Mouse (Mus musculus) cerebellum, postnatal 14 days (tissue): ENCODE results near the gene Shank2.

ENCODE experiments used
- DNase-seq, 2 experiments: peaks; one replicate each; pipeline ENCODE4 v3.0.0; 2021; ENCODE audit warnings: mixed read lengths in 2 of 2

Gene Shank2

DNA sequence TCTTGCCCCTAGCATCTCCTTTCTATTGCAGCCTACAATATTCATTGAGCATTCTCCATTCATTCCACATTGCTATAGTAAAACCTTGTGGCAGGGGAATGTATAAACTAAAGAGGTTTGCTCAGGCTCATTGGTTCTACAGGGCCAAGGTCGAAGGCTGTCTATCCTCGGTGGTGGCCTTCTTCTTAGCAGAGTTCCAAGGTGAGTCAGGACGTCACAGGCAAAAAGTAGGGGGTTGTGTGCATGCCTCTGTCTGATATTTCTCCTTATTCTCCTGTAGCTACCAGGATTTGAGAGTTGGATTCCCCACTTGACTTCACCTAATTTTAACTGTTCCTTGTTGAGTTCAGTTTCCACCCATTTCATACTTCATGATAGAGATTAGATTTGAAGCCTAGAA lies 29.9 kb downstream of the Shank2 start:
- no peak for DNase-seq

- peak in 1 of 2 experiments; percentile 24 for DNase-seq
Observed at GRCm38 (mm10) chr7:144037541-144037940, 35.8 kb downstream of the Shank2 start.

- DNase-seq, result peak; percentile 60 to 68
Observed at GRCm38 (mm10) chr7:144037966-144038669, 36.4 kb downstream of the Shank2 start.

- peak; percentile 6 to 15 for DNase-seq
Observed at GRCm38 (mm10) chr7:144038741-144039140, 37.0 kb downstream of the Shank2 start.

DNA sequence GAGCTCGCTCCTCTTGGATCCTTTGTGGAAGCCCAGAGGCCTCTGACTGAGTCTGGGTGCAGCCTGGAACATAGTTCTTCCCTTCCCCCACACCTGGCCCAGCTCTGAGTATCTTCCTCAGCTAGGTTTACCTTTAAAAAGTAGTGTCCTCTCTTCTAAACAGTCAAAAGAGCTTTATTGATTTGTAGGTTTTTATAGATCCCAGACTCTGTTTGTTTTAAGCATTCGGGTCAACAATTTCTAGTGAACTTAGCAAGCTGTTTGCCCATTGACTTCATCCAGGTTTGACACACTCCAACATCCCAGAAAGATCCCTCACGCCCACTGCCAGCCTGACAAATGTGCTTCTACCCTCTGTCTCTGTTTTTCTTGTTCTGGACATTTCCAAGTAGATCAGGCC lies 38.6 kb downstream of the Shank2 start:
- DNase-seq, result no peak

DNA sequence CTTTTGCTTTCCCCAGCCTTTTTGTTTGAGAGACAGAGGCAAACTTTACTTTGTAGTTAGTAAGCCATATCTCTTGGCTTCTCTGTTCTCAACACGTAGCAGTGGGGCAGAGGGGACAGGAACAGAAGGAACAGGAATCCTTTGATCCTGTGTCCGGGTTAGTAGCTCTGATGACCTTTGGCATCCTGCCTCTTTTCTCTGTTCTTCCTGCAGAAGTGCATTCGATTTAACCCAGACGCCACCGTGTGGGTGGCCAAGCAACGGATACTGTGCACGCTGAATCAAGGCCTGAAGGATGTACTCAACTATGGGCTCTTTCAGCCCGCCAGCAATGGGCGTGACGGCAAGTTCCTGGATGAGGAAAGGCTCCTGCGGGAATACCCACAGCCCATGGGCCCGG lies 50.3 kb downstream of the Shank2 start:
- no peak for DNase-seq

GRCm38 (mm10) chr7:144055188-144055587 lies 53.5 kb downstream of the Shank2 start:
- no peak for DNase-seq

- DNase-seq, result peak in 1 of 2 experiments; percentile 35
Observed at GRCm38 (mm10) chr7:144055702-144056531, 54.2 kb downstream of the Shank2 start.

- DNase-seq, result no peak
Observed at GRCm38 (mm10) chr7:144070162-144070949, 68.6 kb downstream of the Shank2 start.

DNA sequence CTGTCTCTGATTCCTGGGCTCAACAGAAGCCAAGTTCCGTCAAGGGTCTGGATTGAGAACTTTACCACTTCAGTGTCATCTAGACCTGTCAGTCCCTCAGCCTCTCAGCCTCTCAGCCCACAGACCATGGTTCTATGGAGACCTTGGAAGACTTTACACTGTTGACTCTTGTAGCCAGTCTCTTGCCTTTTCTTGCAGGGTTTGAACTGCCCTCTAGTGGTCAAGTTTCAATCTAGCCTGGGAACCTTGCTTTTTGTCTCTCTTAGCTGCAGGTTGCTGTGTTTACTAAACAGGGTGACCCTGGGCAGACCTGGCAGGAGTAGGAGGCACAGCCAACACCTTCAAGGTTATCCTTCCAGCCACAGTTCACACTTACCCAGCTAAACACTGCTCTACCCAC lies 70.5 kb downstream of the Shank2 start:
- DNase-seq, result peak; percentile 56 to 68

DNA sequence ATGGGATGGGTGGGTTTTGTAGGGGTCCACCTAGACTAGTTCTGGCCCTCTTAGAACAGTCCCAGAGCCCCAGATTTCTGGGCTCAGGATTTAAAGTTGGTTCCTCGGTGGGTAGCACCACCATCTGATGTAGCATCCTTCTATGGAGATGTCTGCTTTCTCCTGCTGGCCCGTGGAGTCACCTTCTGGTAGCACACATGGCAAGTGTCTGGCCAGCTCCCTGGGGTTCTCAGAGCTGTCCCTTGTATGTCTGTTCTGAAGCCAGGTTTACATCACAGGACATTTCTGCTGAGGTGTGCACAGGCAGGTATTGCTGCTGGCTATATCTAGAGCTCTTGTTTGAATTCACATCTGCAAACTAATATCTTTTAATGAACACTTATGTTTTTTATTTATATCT lies 71.1 kb downstream of the Shank2 start:
- DNase-seq, result peak; percentile 67 to 69

DNA sequence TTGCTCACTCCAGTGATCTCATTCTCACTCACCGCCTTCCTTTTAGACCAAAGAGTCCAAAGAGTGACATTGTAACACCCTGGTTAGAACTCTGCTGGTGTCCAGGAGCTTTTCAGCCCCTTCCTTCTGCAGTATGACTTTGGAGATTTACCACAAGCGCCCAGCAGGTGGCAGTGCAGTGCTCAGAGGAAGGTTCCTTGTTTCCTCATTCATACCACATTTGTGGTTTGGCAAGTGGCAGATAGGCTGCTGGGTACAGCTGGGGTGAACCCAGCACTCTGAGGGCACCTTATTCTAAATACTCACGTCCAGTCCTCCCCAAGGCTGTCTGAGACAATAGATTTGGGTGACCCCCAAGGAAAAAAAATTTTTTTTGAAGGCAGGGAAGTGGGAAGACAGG lies 73.0 kb downstream of the Shank2 start:
- DNase-seq, result peak; percentile 85 to 92

DNA sequence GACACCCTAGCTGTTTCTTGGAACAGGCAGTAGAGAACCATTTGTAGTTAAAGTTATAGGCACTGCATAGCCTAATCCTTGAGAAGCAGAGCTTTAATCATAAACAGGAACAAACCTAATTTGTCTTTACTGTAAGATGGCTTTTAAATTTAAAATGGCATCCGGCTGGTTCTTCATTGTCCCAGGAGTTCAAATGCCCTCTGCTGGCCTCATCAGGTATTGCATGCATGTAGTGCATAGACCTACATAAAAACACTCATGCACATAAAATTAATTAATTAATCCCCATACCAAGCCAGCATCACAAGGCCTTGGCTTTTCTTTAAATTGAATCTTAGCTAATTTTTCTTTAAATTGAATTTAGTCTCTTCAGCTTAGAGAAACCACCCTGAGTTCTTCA lies 76.9 kb downstream of the Shank2 start:
- DNase-seq, result peak; percentile 48 to 77

DNA sequence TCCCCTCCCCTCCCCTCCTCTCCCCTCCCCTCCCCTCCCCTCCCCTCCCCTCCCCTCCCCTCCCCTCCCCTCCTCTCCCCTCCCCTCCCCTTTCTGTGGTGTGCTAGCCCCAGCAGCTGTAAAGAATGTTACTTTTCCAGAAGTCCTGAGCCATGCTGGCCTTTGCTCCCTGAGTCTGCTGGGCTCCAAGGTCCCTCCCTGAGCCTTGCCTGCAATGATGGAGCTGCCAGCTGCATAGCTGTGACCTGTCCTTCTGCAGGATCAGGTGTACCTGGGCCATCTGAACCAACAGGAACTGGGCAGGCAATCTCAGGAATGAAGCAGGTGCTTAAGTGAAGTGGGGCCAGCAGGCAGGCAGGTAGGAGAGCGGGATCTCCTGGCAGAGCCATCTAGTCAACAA lies 78.1 kb downstream of the Shank2 start:
- DNase-seq, result no peak

DNA sequence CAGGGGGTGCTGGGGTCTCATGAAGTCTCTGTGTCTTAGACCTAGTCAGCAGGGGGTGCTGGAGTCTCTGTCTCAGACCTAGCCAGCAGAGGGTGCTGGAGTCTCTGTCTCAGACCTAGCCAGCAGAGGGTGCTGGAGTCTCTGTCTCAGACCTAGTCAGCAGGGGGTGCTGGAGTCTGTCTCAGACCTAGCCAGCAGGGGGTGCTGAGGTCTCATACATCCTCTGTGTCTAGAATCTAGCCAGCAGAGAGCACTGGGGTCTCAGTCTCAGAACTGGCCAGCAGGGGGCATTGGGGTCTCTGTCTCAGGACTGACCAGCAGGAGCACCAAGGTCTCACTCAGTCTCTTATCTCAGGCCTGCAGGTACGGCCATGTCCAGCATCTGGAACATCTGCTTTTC lies 79.7 kb downstream of the Shank2 start:
- DNase-seq, result peak; percentile 19 to 63

DNA sequence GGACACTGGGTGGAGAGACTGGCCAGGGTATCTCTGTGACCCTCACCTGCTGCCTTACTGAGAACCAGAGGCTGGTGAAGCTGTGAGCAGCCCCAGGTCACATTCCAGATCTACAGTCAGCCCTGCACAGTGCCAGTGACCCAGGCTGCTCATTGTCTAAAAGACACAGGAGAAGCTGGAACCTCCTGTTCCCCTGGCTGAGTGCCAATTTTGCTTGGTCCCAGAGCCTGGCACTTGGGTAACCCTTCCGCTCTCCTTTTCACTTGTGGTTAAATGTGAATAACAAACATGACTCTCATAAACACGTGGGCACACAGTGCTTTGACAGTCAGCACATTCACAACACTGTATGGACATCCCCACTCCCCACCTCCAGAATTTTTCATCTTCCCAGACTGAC lies 80.2 kb downstream of the Shank2 start:
- peak; percentile 24 to 54 for DNase-seq

DNA sequence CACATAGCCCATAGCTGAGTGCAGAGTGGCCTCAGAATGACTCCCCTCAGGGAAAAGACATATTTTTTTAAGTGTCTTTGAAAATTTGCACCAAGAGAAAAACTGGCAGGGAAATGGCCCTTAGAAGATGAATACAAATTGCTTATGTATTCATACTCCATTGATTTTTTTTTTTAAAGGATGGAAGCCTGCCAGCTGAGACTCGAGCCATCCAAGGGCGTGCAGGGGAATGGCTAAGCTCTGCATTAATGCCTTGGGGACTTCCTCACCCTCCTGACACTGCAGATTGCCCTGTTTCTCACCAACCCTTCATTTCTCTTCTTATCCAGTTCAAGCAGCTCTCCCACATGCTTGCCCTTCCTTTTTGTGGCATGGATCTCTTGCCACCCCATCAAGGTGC lies 85.5 kb downstream of the Shank2 start:
- DNase-seq, result no peak

DNA sequence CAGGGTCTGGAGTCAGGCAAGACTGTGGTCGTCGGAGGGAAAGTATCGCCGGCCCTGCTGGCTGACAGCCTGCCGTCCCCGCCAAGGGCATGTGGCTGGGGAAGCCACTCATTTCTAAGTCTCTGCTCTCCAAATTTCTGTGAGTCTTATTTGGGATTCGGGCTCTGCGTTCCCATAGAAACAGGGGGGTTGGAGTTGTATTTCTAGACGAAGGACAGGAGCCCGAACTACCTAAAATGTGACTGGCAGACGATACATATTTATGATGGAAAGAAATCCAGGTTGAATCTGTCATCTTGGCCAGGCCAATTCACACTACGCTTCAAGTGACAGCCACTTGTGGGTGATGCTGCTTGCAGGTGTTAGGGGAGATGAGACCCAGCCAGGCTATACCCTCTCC lies 92.4 kb downstream of the Shank2 start:
- DNase-seq, result no peak

- DNase-seq, result peak; percentile 73 to 78
Observed at GRCm38 (mm10) chr7:144097314-144097713, 95.6 kb downstream of the Shank2 start.

GRCm38 (mm10) chr7:144102222-144102980 lies 100.7 kb downstream of the Shank2 start:
- DNase-seq, result no peak

DNA sequence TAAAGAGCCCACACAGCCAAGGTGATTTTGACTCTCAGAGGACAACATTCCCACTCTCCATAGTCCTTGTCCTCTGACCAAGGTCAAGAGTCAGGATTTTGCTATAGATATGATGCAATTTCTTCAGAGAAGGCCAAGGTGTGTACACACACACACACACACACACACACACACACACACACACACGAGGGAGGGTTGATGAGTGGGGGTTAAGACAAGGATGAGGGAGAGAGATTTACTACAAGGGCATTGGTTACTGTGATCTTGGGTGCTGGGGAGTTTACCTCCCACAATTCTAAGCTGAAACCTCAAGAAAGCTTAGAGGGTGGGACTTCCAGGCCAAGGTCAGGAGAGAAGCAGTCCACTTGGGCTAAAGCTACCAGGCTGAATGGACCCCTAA lies 104.2 kb downstream of the Shank2 start:
- no peak for DNase-seq

GRCm38 (mm10) chr7:144106352-144107011 lies 104.8 kb downstream of the Shank2 start:
- DNase-seq, result no peak
